Mouse (Mus musculus) urinary bladder, adult 18-20 months (tissue): ENCODE results near the gene Olfr1109.

Experiments used
- DNase-seq, 2 experiments: peaks; one replicate each; pipeline ENCODE4 v3.0.0; 2022; ENCODE audit warnings: low spot score in 2 of 2, mixed read lengths in 2 of 2

Olfr1109 gene

GRCm38 (mm10) chr2:87095908-87096307 is at the start of gene Olfr1109:
Gene Olfr1109, minus strand, starts transcription at chr2:87096008.
- DNase-seq = no peak

- DNase-seq = no peak
Observed at GRCm38 (mm10) chr2:87140200-87140599, 44.4 kb upstream of the Olfr1109 start, which contains the start of gene Olfr1110. Gene Olfr1110, minus strand, starts transcription at chr2:87140300.

GRCm38 (mm10) chr2:87114467-87114866 is 18.7 kb upstream of the Olfr1109 start, which contains the start of gene Olfr259:
Gene Olfr259, minus strand, starts transcription at chr2:87114567.
- DNase-seq = no peak

DNA sequence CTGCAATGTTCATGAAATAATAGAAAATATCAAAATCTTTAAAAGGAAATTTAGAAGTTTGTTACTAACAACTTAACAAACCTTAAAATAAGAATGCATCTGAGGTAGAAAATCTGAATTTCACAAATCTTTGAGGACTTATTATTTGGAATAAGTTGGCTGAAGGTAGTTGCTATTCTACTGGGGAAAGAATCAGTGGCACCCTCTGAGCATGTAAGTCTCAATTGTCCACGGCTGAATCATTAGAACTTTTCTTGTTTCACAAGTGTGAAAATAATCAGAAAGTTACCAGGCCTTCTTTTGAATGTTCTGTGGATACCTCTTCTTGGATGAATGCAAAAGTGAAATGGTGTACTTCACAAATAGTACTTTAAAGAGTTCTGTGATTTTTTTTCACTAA is 20.1 kb downstream of the Olfr1109 start, which contains the start of gene Olfr1107:
Olfr1107 (minus strand) TSS at position 101 of the 400 bp plus-strand sequence.
- DNase-seq = no peak

DNA sequence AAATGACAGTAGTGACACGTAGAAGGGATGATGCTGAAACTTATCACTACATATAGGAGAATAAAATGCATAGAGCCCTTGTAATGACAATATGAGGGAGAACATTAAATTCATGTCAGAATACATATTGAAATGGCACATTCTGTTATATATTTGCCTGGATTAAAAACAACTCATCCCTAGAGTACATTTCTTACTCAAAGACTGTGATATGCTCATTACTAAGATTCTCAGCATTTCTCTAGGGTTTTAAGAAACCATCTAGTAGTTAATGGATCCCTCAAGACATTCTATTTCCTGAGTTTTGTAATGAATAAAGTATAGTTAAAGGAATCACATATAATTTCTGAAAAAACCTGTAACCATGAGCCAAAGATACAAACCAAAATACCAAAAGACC is 43.6 kb downstream of the Olfr1109 start, which contains the start of gene Olfr1106:
Olfr1106 (minus strand) TSS at position 101 of the 400 bp plus-strand sequence.
- no peak for DNase-seq
